Mouse (Mus musculus) adrenal gland, postnatal 10 days (tissue): ENCODE results near the gene Tmem39b. TPM values are rescaled to one million over a fixed set of nuclear protein-coding genes. Genes with fewer than 3 reads are reported as not detected.

Experiments
- DNase-seq: peaks from one replicate; pipeline ENCODE4 v3.0.0; 2021; ENCODE audit warnings: mixed read lengths
- total RNA-seq, 2 experiments: library from RNA; stranded (reverse); gene quantifications; 2 replicates each; pipeline ENCODE4 v1.2.3; 2021

The Tmem39b gene
- total RNA-seq, 2 experiments from 2014 or later, result 9.7 to 11.4 TPM

DNA sequence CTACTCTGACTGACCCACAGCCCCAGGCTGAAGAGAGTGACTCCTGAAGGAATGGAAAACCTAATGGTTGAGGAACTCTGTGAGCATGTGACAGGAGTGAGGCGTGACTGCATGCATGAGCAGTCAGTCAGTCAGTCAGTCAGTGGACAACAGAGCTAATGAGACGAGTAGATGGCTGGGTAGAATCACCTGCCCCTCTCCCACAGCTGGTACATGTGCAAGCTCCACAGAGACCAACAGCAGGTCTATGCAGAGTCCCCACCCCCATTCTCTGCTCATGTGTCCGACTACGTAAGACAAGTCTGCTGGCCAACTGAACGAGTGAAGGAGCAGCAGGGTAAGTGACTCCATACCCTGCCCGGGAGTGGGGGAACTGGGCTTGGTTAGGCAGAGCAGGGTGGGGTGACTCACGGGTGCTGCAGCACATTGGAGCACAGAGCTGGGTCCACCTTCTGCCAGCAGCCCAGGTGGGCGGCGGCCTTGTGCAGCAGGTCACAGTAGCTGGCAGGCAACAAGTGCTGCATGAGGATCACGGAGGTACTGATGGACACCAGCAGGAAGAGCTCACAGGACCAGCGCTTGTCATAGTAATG lies 12.6 kb downstream of the Tmem39b start:
- DNase-seq, result no peak

DNA sequence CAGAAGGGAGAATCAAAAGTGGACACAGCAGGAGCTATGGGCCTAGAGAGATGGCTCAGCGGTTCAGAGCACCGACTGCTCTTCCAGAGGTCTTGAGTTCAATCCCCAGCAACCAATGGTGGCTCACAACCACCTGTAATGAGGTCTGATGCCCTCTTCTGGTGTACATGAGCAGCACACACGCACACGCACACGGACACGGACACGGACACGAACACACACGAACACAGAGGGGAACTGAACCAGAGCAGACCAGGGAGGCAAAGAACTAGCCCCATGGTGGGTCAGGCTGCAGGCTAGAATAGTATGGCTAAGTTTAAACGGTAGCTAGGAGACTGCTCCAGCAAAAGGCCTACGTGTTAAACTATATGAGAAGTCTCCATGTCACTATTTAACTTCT lies 14.8 kb downstream of the Tmem39b start:
- no peak for DNase-seq

DNA sequence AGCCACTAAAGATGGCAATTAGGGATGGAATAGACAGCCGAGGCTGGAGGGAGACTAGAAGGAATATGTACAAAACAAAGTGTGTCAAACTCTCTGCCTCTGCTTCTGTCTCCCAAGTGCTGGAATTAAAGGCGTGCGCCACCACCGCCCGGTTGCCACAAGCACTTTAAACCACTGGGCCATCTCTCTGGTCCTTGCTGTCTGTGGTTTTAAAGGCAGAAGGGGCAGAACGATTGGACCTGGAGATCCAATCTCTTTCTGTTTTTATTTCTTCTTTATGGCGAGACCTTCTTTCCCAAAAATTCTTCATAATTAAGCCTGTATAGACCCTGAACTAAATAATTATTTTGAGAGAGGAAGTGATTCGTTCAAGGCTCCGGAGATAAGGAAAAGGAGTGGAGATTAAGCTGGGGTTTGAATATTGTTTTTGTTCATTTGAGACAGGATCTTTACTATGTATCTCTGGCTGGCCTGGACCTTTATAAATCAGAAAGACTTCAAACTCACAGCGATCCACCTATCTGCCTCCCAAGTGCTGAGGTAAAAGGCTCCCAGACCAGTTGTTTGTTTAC lies 23.7 kb downstream of the Tmem39b start:
- no peak for DNase-seq

DNA sequence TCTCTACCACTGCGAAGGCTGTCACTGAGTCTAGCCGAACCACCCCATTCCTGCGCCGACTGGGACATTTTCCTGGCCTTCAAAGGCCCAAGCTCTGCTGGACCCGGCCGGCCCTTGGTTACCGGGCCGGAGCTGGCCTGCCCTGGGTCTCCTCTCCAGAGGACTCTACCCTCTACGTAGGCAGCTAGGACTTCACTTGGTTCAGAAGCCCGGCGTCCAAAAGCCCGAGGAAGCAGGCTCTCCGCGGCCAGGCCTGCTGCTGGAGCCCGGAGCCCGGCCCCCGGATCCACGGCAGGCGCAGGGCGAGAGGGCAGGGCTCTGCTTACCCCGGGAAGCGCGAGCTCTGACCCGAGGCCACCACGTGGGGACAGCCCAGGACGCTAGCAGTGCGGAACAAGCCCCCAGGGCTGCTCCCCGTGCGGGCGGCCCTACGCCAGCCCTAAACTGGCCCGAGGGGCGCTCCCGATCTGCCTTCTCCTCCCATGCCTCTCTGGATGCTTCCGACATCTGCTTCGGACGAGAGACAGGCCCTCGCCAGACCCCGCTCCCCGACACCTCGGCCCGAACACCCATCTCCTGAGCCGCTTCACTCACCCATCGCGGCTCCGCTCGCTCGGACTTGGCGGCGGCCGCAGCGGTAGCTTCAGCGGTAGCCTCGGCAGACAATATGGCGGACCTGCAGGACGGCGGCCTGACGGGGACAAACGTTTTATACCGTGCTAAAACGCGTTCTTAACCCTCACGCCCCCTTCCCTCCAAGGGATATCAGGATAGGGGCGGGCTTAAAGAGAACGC lies 24.4 kb downstream of the Tmem39b start, which contains the start of gene Kpna6:
Gene Kpna6, minus strand, starts transcription at position 685 of the 795 bp plus-strand sequence.
- DNase-seq, result peak; percentile 94

DNA sequence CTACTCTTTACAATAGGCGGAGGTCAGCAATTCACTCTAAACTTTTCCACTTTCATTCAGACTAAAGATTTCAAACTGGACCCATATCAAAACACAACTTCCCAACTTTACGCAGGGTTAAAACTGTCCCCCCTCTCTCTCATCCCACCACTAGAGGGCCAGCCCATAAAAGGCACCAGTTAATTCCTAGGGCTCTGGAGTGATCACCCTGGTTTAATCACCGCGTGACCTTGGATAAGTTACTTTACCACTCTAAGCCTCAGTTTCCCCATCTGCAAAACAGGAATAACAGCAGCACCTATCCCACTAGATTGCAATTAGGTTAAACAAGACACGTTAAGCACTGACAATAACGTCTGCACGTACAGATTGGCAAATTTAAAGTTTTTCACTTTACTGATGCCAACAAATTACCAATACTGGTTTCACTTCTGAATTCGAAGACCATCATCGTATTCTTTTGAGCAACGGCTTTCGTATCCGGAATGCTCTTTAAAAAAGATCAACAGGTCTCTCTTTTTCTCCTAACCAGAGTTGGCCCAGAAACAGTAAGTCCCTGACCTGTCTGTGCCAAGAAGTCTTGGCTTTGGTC lies 25.1 kb downstream of the Tmem39b start:
- peak; percentile 66 for DNase-seq

DNA sequence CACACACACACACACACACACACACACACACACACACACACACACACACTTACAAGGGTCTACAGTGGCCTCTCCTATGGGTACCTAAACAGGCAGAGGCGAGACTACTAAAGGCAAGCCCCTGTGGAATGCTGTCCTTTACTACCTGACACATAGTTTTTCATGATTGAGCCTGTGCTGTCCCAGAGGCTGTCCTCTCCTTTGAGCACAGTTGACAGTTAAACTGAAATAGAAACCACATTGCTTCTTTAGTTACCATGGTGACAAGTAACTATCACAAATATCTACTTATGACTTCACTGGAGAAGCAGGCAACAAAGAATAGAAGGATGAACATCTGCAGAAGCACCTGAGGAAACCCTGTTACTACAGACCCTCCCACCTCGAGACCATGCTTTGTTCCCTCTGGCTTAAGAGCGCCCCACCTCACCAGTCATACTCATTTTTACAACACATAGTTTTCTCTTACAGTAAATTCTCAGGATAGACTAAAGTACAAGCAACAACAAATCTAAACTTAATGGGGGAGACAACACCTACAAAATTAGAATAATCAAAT lies 34.3 kb downstream of the Tmem39b start:
- no peak for DNase-seq

DNA sequence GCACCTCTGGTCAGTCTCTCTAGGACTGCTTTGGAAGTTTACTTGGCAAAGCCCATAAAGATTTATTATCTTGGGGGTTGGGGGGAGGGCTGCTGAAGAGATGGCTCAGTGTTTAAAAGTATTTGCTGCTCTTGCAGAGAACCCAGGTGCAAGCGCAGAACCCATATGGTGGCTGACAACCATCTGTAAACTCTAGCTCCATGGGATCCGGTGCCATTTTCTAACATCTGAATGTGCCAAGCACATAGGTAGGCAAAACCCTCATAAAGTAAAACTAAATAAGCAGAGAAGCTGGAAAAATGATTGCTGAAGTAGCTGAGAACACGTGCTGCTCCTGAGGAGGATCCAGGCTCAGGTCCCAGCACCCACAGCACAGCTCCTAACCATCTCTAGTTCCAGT lies 35.1 kb downstream of the Tmem39b start:
- DNase-seq, result no peak

DNA sequence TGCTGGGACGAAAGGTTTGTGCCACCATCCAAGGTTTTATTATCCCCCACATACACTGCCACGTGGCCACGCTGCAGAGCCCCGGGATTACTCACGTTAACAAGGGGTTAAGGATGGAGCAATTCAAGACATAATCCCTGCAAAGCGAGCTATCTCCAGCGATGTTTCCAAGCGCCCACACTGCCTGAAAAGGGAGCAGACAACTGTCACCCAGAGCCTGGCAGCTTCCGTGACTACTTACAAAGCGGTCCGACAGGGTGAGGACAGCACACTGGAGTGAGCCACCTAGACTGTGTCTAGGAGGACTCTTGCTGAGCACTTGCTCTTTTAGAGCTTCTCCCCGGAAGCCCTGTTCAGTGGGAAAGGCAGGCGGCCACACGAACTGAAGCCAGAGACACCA lies 41.9 kb downstream of the Tmem39b start:
- DNase-seq, result no peak

DNA sequence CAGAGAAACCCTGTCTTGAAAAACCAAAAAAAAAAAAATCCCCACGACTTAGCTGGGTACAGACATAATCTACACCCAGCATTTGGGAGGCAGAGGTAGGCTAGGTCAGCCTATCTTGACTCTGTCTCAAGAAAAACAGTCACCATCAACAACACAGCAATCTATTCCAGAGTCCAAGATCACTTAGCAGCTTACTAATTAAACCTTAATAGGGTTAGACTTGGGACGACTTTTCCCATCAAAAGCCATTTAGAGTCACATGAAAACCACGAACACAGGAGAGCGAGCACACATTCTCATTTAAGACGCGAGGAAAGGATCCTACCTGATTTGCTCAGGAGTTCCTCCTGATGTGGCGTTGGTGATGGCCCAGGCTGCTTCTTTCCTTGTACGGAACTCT lies 46.3 kb downstream of the Tmem39b start:
- DNase-seq, result no peak

DNA sequence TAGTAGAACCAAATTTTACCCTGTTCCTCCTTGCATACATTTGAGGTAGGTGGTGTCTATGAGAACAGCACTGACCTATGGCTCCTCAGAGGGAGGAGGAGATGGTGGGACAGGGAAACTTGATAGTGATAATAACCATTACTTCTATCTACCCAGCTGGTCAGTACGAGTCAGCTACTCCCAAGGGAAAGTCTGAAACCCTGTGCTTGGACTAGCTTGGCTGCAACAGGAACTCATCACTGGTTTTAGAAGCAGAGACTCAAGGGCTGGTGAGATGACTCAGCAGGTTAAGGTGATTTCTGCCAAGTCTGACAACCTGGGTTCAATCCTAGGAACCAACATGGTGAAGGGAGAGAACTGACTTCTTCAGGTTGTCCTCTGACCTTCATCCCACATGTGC lies 48.0 kb downstream of the Tmem39b start:
- no peak for DNase-seq

DNA sequence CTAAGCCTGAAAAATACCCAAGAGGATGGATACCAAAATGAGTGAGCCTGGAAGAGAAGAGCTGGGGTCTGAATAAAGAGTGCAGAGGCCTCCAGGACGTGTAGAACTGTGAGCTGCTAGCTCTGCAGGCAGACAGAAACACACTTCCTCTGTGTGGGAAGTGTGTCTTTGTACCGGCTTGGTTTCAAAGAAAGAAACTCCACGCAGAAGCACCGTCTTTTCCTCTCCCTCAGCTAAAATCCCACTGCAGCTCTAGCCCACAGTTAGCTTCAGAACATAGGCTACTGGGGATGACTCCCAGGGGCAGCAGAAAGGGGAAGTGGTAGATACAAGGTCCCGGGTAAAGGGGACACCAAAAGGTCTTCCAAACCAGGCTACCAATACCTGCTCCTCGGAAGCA lies 51.4 kb downstream of the Tmem39b start:
- no peak for DNase-seq

DNA sequence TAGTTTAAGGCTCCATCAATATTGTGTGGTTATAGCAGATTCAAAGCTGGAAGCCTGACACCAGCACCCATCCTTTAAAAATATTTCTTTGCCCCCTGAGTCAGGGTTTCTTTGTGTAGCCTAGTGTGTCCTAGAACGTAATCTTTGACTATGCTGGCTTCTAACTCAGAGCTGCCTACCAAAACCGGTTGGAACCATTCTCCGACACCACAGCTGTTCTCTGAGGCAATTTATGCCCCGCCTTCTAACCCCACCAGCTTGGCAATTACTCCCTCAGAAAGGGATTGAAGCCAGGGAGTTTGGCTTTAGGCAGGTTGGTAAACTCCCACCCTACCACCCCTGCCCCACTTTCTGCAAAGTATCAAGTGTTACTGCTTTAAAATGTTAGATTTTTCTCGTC lies 54.9 kb downstream of the Tmem39b start:
- DNase-seq, result peak; percentile 46

DNA sequence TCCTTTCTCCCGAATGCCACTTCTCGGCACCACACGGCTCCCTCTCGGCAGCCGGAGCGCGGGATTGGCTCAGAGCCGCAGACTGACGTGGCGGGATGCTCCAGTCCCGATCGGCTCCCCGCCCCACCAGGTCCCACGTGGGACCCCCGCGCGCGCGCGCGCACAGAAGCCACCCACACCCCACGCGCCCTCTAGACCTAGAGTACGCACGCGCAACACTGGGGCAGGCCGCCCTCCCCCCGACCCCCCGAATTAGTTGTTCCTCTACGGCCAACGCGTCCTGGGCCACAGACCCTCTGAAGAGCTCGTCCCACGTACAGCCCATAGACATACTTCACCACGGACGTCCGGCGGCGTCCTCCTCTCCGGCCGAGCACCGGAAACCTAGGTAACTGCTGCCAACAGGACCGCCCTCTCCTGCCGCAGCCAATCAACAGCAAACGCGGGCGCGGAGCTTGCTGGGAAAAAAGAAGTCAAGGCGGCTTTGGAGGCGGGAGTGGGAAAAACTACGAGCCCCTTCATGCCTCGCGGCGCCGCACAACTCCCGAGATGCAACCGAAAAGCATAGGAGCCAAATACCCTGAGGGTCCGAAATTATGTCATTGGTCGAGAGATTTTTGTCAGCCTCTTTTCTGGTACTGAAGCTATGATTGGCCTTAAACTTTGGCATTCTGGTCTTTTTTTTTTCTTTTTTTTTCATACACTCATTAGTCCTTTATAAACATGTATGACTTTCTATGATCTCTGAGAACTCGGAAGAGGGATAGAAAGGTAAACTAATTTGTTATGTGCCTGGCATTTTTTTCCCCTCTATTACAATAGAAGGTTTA lies 55.8 kb downstream of the Tmem39b start, which contains the start of gene Txlna:
Gene Txlna, minus strand, starts transcription at position 428 of the 830 bp plus-strand sequence.
- peak; percentile 96 for DNase-seq

DNA sequence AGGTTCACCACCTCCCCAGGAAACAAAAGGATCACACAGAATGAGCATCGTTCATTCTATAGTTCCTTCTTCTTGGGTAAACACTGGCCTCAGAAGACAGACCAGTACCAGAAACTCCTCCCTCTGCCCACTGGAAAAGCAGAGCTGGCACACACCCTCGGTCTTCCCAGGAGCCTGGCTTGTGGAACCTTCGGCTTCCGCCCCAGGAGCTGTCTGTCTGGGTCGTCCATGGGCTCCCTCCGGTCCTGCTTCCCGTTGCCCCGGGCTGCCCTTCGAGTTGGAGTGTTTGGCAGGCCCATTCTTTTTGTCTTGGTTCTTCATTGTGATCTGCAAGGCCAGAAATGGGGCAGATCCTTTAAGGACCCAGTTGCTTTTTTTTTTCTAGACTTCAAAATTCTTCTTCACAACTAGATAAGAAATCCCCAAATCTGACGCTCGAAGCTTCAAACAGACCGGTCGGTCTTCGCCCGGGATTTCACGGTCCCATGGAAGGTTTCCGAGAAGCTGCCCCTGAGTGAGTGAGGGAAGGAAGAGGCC lies 56.5 kb downstream of the Tmem39b start:
- DNase-seq, result peak; percentile 68

DNA sequence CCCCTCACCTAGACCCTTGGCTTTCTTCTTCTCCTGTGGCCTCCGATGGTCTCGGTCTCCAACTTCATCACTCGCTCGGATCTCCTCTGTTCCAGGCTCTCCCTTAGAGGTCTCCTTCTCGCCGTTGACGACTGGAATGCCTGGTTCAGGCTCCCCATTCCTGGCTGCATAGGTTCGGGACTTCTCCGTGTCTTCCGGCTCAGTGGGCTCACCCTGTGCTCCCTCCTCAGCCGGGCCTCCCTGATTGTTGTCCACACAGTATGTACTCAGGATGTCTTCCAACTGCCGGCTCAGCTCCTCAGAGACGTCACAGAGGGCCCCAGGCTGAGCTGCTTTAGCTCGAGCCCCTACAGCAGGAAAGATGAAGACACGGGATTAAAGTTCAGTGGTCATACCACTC lies 57.4 kb downstream of the Tmem39b start:
- no peak for DNase-seq

DNA sequence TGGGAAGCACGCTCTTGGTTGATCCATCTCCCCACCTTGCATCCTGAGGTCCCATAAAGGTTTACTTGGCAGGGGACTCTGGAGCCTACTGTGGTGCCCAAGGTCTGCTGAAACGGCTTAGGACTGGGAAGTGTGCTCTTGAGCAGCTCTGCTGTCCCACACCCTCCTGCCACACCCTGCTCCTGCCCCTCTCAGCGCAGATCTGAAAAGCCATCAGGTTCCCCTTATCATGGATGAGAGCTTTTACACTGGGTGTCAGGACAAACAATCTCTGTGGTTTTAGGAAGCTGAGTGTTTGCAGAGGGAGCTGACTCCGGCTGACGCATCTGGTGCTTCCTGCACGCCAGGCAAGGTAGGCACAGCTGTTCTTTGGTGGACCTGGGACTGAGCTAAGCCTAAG lies 62.8 kb downstream of the Tmem39b start:
- DNase-seq, result no peak

DNA sequence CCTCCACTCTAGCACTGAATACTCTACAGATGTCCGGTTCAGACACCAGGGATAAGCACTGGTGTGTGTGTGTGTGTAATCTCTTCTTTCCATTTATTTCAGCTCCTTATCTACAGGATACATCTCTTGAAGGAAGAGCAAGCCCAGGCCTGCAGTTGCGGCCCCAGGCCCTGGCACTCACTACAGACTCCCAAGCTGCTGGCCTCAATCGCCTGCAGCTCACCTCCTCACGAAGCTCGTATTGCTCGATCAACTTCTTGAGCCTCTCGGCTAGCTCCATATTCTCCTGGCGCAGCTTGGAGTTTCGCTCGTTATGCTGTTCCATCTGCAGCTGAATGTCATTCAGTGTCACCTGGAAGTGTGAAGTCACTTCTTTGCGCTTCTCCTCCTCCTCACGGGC lies 64.8 kb downstream of the Tmem39b start:
- no peak for DNase-seq

DNA sequence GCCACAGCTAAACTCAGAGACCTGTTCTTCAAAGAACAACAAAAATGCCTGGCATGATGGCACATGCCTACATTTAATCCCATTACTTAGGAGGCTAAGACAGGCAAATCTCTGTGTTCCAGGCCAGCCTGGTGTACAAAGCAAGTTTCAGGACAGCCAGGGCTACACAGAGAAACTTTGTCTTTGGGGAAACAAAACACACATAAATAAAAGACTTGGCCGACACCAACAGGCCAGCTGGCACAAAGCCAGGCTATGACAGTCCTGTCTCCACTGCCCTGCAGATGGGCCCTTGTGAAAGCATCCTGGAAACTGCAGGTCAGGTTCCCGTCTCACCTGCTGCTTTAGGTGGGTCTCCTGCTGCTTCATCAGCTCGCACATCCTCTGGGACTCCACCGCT lies 65.7 kb downstream of the Tmem39b start:
- DNase-seq, result peak; percentile 72
